Mouse (Mus musculus) adrenal gland (tissue): Measurements from ENCODE around the gene Pcare.
"Not testable (repeated sequence)": the region's sequence is repeated elsewhere in the genome, so short reads cannot be mapped to it uniquely, and the experiment has no call there.

ENCODE experiments used
- intact Hi-C: fragments of 180-260 bp; cut with DNase I; formaldehyde crosslinking; loops from one replicate; pipeline ENCODE4 v1.15.1; 2025
- long read RNA-seq, 2 experiments: library from polyadenylated mRNA; unstranded; transcript quantifications; one replicate each; pipeline ENCODE4 v2.0.0; 2020; ENCODE audit warnings: borderline replicate concordance in 1 of 2; ENCODE audit not compliant: insufficient replicate concordance in 1 of 2

Pcare gene
- long read RNA-seq, experiment 1: 0 reads
- long read RNA-seq, experiment 2: 0 reads

- intact Hi-C loops: no loop called here
Observed at GRCm38 (mm10) chr17:71752831-71753230, at the start of gene Pcare. TSS of gene Pcare (minus strand) at chr17:71752894.

GRCm38 (mm10) chr17:71795521-71796205 is 43.0 kb upstream of the Pcare start:
- intact Hi-C loops: no loop called here

- intact Hi-C loops: no loop called here
Observed at GRCm38 (mm10) chr17:71791622-71792021, 38.9 kb upstream of the Pcare start.

DNA sequence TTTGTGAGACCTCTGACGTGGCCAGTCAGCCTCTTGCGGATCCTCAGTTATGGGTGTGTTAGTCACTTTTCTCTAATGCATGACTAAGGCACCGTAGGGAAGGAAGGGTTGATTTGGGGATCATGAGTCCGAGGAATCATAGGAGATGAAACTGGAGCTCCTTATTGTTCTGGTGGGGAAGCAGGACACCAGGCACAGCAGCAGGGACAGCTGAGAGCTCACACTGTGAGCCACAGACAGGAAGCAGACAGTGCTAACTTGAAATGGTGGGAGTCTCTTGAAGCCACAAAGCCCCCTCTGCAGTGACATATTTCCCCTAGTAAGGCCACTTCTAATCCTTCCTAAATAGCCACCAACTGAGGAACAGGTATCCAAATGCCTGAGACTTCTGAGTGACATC is 38.4 kb upstream of the Pcare start:
- intact Hi-C loops: no loop called here

DNA sequence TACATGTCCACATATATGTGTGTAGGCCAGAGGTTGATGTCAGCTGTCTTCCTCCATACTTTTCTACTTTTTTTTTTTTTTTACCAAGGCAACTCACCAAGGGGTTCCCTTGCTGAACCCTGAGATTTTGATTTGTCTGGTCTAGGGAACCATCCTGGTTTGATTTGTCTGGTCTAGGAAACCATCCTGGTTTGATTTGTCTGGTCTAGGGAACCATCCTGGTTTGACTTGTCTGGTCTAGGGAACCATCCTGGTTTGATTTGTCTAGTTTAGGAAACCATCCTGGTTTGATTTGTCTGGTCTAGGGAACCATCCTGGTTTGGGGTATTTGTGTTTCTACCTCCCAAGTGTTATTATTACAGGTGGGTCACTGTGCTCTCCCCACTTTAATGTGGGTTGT is 33.8 kb upstream of the Pcare start:
- intact Hi-C loops: no loop called here

- intact Hi-C loops: no loop called here
Observed at GRCm38 (mm10) chr17:71783366-71783735, 30.7 kb upstream of the Pcare start.

GRCm38 (mm10) chr17:71782699-71783365 is 30.1 kb upstream of the Pcare start:
- intact Hi-C loops: no loop called here

GRCm38 (mm10) chr17:71782242-71782698 is 29.6 kb upstream of the Pcare start:
- intact Hi-C loops: no loop called here

DNA sequence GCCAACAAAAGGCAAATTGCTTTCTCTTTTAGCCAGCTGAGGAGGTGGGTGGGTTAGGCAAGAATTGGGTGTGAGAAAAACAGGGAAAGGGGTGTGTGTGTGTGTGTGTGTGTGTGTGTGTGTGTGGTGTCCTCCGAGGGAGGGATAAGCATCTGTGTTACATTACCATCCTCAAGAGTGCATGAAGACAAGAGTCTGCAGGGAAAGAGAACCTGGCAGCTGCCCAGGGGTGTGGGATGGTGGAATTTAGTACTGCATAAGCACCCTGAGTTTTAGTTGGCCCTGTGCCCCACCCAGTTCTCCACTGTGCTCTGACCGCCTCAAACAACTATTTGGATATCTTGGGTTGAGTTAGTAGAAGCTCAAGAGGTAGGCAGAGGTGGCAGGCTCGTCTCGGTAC is 28.3 kb upstream of the Pcare start:
- intact Hi-C loops: no loop called here

DNA sequence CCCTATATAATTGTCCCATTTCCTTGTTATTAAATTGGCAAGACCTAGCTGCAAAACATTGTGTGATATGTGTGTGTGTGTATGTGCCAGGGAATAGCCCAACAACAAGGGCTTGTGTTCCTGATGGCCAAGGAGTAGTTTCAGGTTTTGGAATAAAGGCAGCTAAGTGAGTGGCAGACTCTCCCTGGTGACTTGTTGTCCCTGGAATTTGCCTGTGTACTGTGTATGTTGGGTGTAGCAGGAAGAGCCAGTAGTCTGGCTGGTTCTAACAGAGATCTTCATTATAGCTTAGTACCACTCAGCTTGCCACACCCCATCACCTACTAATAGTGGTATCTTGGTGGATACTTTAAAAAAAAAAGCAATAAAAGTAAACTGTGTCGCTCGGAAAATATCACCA is 27.8 kb upstream of the Pcare start:
- intact Hi-C loops: no loop called here

DNA sequence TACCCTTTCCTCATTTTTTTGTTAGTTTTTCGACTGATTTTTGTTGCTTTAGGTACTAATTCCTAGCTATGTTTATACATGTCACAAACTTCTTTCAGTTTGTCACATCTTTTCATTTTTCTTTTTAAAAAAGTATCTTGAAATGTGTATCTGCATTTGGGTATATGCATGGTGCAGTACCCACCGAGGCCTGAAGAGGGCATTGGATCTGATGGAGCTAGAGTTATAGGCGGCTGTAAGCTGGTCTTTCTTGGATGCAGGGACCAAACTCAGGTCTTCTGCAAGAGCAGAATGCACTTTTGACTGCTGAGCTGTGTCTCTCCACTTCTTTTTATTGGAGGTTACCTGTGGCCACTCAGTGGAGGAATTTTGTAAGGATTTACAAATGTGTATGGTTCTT is 26.0 kb upstream of the Pcare start:
- intact Hi-C loops: no loop called here

DNA sequence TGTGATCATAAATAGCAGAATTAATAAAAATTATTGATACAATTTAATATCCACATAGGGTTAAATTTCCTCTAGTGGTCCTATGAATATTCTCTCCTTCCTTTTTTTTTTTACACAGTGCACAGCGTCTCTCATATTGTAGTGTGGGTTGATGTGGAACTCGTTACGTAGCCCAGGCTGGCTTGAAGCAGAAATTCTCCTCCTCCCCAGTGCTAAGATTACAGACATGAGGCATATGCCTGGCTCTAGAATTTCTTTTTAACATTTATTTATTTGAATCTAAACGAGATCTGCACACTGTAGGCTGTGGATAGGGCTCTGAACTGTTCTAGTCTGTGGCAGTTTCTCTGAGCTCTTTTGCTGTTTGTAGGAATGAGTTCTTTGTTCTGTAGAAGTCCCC is 22.6 kb upstream of the Pcare start:
- intact Hi-C loops: no loop called here

DNA sequence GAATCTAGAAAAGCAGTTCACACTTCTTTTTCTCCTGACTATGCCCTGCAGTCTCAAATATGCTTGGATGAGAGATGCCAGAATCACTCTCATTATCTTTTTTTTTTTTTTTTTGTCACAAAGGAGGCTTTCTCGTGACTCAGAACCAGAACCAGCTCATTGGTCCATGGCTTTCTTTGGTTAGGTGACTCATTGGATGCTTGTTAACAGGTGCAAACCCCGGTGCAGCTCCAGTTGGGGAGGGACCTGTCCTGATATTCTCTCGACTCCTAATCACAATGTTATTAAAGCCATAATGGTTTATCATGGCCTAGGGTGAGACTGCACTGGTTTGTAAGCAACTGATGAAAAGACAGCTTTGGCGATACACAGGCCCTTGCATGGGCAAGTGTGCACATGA is 21.5 kb upstream of the Pcare start:
- intact Hi-C loops: no loop called here

- intact Hi-C loops: no loop called here
Observed at GRCm38 (mm10) chr17:71770696-71771095, 18.0 kb upstream of the Pcare start.

DNA sequence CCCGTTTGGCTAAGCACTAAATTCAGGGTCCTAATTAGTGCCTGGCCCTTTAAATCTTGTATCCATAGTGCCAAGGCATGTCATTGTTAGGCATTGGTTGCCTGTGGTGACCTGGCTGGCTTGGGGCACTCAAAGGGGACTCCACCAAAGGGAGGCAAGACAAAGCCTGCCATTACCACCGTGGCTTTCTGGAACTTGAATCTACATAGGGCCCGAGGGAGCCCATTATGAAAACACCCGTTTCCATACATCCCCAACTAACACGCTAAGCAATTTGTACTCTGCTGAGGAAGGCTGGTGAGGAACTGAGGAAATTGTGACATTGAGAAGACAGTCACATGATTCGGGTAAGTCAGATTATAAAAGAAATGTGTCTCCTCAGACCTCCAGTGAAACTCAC is 16.9 kb upstream of the Pcare start:
- intact Hi-C loops: no loop called here

DNA sequence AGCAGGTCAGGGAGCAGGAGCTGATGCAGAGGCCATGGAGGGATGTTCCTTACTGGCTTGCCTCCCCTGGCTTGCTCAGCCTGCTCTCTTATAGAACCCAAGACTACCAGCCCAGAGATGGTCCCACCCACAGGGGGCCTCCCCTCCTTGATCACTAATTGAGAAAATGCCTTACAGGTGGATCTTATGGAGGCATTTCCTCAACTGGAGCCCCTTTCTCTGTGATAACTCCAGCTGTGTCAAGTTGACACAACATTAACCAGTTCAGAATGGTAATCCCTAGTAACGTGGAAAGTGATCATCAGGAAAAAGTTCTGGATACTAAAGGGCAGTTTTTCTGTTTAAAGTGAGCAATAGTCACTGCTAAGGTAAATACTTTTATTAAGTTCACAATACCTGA is 15.5 kb upstream of the Pcare start, which contains the start of gene Clip4:
Gene Clip4 (plus strand): TSS at position 301 of the 400 bp plus-strand sequence.
- intact Hi-C loops: not testable (repeated sequence)

- intact Hi-C loops: no loop called here
Observed at GRCm38 (mm10) chr17:71760536-71760935, 7.8 kb upstream of the Pcare start.

GRCm38 (mm10) chr17:71749616-71750168 is 3.0 kb downstream of the Pcare start:
- intact Hi-C loops: no loop called here

GRCm38 (mm10) chr17:71747561-71747960 is 5.1 kb downstream of the Pcare start:
- intact Hi-C loops: no loop called here

- intact Hi-C loops: no loop called here
Observed at GRCm38 (mm10) chr17:71746114-71746513, 6.6 kb downstream of the Pcare start.

- intact Hi-C loops: no loop called here
Observed at GRCm38 (mm10) chr17:71742935-71743334, 9.8 kb downstream of the Pcare start.

- intact Hi-C loops: no loop called here
Observed at GRCm38 (mm10) chr17:71742156-71742555, 10.5 kb downstream of the Pcare start.

- intact Hi-C loops: no loop called here
Observed at GRCm38 (mm10) chr17:71736442-71736841, 16.3 kb downstream of the Pcare start.
